Mouse (Mus musculus): ENCODE measurements around the gene Amdhd1.

DNA sequence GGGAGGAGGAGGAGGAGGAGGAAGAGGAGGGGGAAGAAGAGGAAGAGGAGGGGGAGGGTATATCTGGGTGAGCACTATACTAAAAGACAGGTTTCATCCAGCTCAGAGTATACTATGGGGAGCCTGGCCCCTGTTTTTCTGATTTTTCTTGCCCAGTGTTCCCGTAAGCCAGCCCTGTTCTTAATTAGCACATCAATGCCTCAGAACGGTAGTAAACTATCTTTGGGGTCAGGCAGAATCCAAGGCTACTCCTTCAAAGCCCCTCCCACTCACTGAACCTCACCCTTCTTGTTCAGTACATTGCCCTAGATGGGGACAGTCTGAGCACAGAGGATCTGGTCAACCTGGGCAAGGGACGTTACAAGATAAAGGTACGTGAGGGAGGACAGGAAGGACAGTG is 49.4 kb downstream of the Amdhd1 start:
- TF ChIP-seq TAL1 (IDR thresholded peaks at IDR 0.05; ENCODE audit: low read length) (no peak), GATA1 (IDR thresholded peaks at IDR 0.05; ENCODE audit: low read length) (no peak)
